Comparison of ENCODE assay signal across 15 mouse cellular contexts in the genomic region with DNA sequence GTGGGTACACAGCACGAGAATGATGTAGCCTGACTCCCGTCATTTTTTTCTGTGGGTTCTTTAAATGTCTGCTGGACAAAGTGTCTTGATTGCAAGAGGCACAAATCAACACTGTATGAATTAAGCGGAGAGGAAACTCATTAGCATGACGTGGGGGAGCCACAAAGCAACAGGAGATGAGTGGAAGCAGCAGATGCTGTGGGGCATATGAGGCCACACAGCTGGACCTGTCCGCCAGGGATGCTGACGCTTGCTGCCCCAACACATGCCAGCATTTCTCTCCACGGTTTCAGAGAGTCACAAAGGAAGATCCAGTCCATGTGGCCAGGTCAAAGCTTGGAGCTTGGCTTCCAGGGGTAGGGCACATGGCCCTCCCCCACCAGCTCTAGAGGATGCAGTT.
DNase-seq lines count a peak whose midpoint lies in the region; ATAC-seq and TF ChIP-seq lines count a peak whose summit lies in the region.
"Had no signal": no experiment of that assay in that cellular context is flagged by ENCODE, and none has a peak within 500 bp of the region (broad histone marks: within the 10 kb centered on the region; RNA-seq: fewer than 3 reads in every experiment).

No protein-coding gene starts in this region.

- H3K4me1 ChIP-seq in hindbrain, postnatal 0 days (ENCODE audit: insufficient read depth, low read length) = no peaks in the 10 kb centered on the region
- H3K4me1 ChIP-seq in hindbrain, embryonic 13.5 days (replicated peaks) = peaks cover 4% of the 10 kb centered on the region
- H3K4me1 ChIP-seq: heart, embryonic 13.5 days; liver, embryonic 15.5 days had no signal

- no peaks in the 10 kb centered on the region for H3K27me3 ChIP-seq in hindbrain, postnatal 0 days (ENCODE audit: insufficient read depth, low read length)
- no peaks in the 10 kb centered on the region for H3K27me3 ChIP-seq in hindbrain, embryonic 13.5 days
- H3K27me3 ChIP-seq: heart, embryonic 13.5 days; hindbrain, embryonic 12.5 days; liver, embryonic 15.5 days had no signal

- TF ChIP-seq CTCF in hindbrain, postnatal 0 days (IDR thresholded peaks at IDR 0.05; ENCODE audit: low read depth) = no peak

- DNase-seq in embryo, embryonic 10.5 days (ENCODE audit: low spot score) = peak; percentile 26
- DNase-seq in embryo, embryonic 11 days = no peak
- peak; percentile 31 for DNase-seq in hindbrain, postnatal 0 days (ENCODE audit: low spot score)
- peak; percentile 25 for DNase-seq in right cerebral cortex, adult 18-20 months
- no peak for DNase-seq in right cerebral cortex, postnatal 4 days
- DNase-seq in MN1 (ENCODE audit: low spot score) = no peak
- DNase-seq in spleen, adult 18-20 months = no peak
- DNase-seq: adrenal gland, adult 2 months; cerebellum, adult 9-10 months; kidney, adult 8-10 months; lung, postnatal 14 days had no signal

- no peak overlapping the region for H3K27ac ChIP-seq in hindbrain, postnatal 0 days
- H3K27ac ChIP-seq in hindbrain, embryonic 13.5 days = no peak overlapping the region
- H3K27ac ChIP-seq: heart, embryonic 13.5 days; hindbrain, embryonic 12.5 days; liver, embryonic 15.5 days had no signal

- no peaks in the 10 kb centered on the region for H3K36me3 ChIP-seq in hindbrain, postnatal 0 days (ENCODE audit: insufficient read depth, low read length)
- no peaks in the 10 kb centered on the region for H3K36me3 ChIP-seq in hindbrain, embryonic 13.5 days
- H3K36me3 ChIP-seq: heart, embryonic 13.5 days; hindbrain, embryonic 12.5 days; liver, embryonic 15.5 days had no signal

- no peak overlapping the region for H3K9ac ChIP-seq in hindbrain, postnatal 0 days (replicated peaks; ENCODE audit: low read length)
- no peak overlapping the region for H3K9ac ChIP-seq in hindbrain, embryonic 13.5 days
- H3K9ac ChIP-seq: heart, embryonic 13.5 days; hindbrain, embryonic 12.5 days; liver, embryonic 15.5 days had no signal

- H3K4me3 ChIP-seq in hindbrain, postnatal 0 days (ENCODE audit: low read length) = no peak overlapping the region
- no peak overlapping the region for H3K4me3 ChIP-seq in hindbrain, embryonic 13.5 days
- H3K4me3 ChIP-seq: heart, embryonic 13.5 days; hindbrain, embryonic 12.5 days; liver, embryonic 15.5 days had no signal

- WGBS in hindbrain, postnatal 0 days = 33% methylated on average over 7 of the region's 7 CpGs
- WGBS in hindbrain, embryonic 13.5 days = 39% methylated on average over 7 of the region's 7 CpGs

- no peak overlapping the region for H3K4me2 ChIP-seq in hindbrain, postnatal 0 days (ENCODE audit: low read depth, low read length)
- no peak overlapping the region for H3K4me2 ChIP-seq in hindbrain, embryonic 13.5 days
- H3K4me2 ChIP-seq: heart, embryonic 13.5 days; hindbrain, embryonic 12.5 days; liver, embryonic 15.5 days had no signal

- no peaks in the 10 kb centered on the region for H3K9me3 ChIP-seq in hindbrain, postnatal 0 days (ENCODE audit: low read length)
- no peaks in the 10 kb centered on the region for H3K9me3 ChIP-seq in hindbrain, embryonic 13.5 days
- H3K9me3 ChIP-seq: heart, embryonic 13.5 days; hindbrain, embryonic 12.5 days; liver, embryonic 15.5 days had no signal

- peak; percentile 47; the same call in 1 of the 2 replicates for ATAC-seq in hindbrain, postnatal 0 days
- ATAC-seq in hindbrain, embryonic 13.5 days (ENCODE audit: low FRiP score) = no peak

Comparison
In these comparisons a context has a peak if more than half of its experiments do, and no peak if none do; other contexts are left out.
1. DNase-seq: peak in embryo, embryonic 10.5 days (single experiment), hindbrain, postnatal 0 days (single experiment) and right cerebral cortex, adult 18-20 months (single experiment); none in embryo, embryonic 11 days (single experiment), right cerebral cortex, postnatal 4 days (single experiment), MN1 (single experiment) and spleen, adult 18-20 months (0 of 2).